Mouse (Mus musculus) ES-E14 (cell line): ENCODE measurements around the gene Camk2b.
"Not testable (repeated sequence)": the region's sequence is repeated elsewhere in the genome, so short reads cannot be mapped to it uniquely, and the experiment has no call there.

Experiments
- CHD2 ChIP-seq: IDR thresholded peaks from 2 replicates; pipeline ENCODE4 v1.6.1; 2014; ENCODE audit warnings: mild to moderate bottlenecking, low read depth, low read length, inconsistent platforms
- HCFC1 ChIP-seq: IDR thresholded peaks from 2 replicates; pipeline ENCODE4 v1.6.1; 2012; ENCODE audit warnings: low read length, inconsistent platforms, borderline replicate concordance; ENCODE audit not compliant: insufficient read depth
- MAFK ChIP-seq: IDR thresholded peaks from 2 replicates; pipeline ENCODE4 v1.6.1; 2014; ENCODE audit warnings: mild to moderate bottlenecking, low read depth, low read length, inconsistent platforms; ENCODE audit not compliant: insufficient read depth
- ZC3H11A ChIP-seq: IDR thresholded peaks from 2 replicates; pipeline ENCODE4 v1.6.1; 2012; ENCODE audit warnings: low read depth, mild to moderate bottlenecking, inconsistent platforms, low read length, borderline replicate concordance
- ZNF384 ChIP-seq: IDR thresholded peaks from 2 replicates; pipeline ENCODE4 v1.6.1; 2012; ENCODE audit warnings: low read depth, low read length, inconsistent platforms

DNA sequence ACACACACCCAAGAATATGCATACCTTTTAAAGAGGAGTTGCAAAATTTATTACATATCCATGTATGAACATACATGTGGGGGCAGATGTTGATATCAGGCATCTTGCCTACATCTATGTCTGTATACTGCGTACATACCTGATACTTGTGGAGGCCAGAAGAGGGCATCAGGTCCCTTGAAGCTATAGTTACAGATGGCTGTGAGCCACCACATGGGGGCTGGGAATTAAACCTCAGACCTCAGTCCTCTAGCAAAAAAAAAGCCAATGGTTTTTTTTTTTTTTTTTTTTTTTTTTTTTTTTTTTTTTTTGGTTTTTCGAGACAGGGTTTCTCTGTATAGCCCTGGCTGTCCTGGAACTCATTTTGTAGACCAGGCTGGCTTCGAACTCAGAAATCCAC is 30.5 kb upstream of the Camk2b start:
- peak; percentile 87 for TF ChIP-seq ZNF384
- not testable (repeated sequence) for TF ChIP-seq CHD2, MAFK, HCFC1, ZC3H11A
